Mouse (Mus musculus): ENCODE measurements around the gene Olfr166. TPM values are rescaled to one million over a fixed set of nuclear protein-coding genes. Genes with fewer than 3 reads are reported as not detected.

Gene Olfr166
- polyA plus RNA-seq (2021; fragmentation: Nextera tagmentation), result not detected in 2 replicates
- long read RNA-seq, experiment 1, result 0 reads
- long read RNA-seq, experiment 2, result 0 reads

GRCm38 (mm10) chr16:19483394-19483793 lies at the start of gene Olfr166:
Gene Olfr166, plus strand, starts transcription at chr16:19483694.

GRCm38 (mm10) chr16:19522166-19522565 lies 38.7 kb downstream of the Olfr166 start, which contains the start of gene Olfr167:
Gene Olfr167, minus strand, starts transcription at chr16:19522266.

GRCm38 (mm10) chr16:19535455-19535854 lies 52.0 kb downstream of the Olfr166 start, which contains the start of gene Olfr168:
Gene Olfr168, minus strand, starts transcription at chr16:19535555.

Other genes with a start within 250 kb of the Olfr166 start
- gene Olfr164, start 169.6 kb upstream of the Olfr166 start, polyA plus RNA-seq (2021; fragmentation: Nextera tagmentation), result not detected in 2 replicates
- gene Olfr165, start 60.6 kb upstream of the Olfr166 start, polyA plus RNA-seq (2021; fragmentation: Nextera tagmentation), result not detected in 2 replicates
- not detected in 2 replicates for gene Olfr167, start 38.6 kb downstream of the Olfr166 start, polyA plus RNA-seq (2021; fragmentation: Nextera tagmentation)
- gene Olfr168, start 51.9 kb downstream of the Olfr166 start, polyA plus RNA-seq (2021; fragmentation: Nextera tagmentation), result not detected in 2 replicates
- gene Olfr169, start 88.1 kb downstream of the Olfr166 start, polyA plus RNA-seq (2021; fragmentation: Nextera tagmentation), result not detected in 2 replicates
- gene Olfr170, start 128.2 kb downstream of the Olfr166 start, polyA plus RNA-seq (2021; fragmentation: Nextera tagmentation), result not detected in 2 replicates
- not detected in 2 replicates for gene Olfr171, start 146.2 kb downstream of the Olfr166 start, polyA plus RNA-seq (2021; fragmentation: Nextera tagmentation)
- gene Lamp3, start 222.7 kb downstream of the Olfr166 start, polyA plus RNA-seq (2021; fragmentation: Nextera tagmentation), result not detected in 2 replicates

Measured in layer of hippocampus, adult 6 months (tissue).